Mouse (Mus musculus): ENCODE results near the gene Usp40.
"Not testable (repeated sequence)": the region's sequence is repeated elsewhere in the genome, so short reads cannot be mapped to it uniquely, and the experiment has no call there.

Gene Usp40

GRCm38 (mm10) chr1:88008211-88008697 is at the start of gene Usp40:
TSS of gene Usp40 (minus strand) at chr1:88008551.
- in situ Hi-C loops (cut with MboI), result no loop called here

DNA sequence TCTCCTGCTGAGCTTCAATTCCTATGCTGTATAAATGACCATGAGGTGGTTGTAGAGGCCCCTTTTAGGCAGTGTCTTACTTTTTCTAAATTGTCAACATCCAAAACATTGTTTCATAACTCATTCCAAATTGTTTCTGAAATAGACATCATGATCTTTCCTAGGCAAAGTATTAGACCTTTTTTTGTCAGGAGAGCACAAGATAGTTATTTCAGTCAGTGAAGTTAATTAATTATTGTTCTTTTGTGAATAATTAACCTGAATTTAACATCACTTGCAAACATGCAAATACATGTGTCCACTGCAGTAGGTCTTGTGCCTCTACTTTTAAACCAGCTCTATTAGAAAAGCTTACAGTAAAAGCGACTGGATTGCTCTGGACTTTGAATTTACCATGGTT is 46.7 kb upstream of the Usp40 start, which contains the start of gene Ugt1a10:
Gene Ugt1a10, plus strand, starts transcription at position 301 of the 400 bp plus-strand sequence.
- in situ Hi-C loops (cut with MboI), result no loop called here

- in situ Hi-C loops (cut with MboI), result not testable (repeated sequence)
Measured at GRCm38 (mm10) chr1:88047408-88047807, 39.1 kb upstream of the Usp40 start.

- in situ Hi-C loops (cut with MboI), result not testable (repeated sequence)
Measured at GRCm38 (mm10) chr1:88044832-88045437, 36.6 kb upstream of the Usp40 start.

DNA sequence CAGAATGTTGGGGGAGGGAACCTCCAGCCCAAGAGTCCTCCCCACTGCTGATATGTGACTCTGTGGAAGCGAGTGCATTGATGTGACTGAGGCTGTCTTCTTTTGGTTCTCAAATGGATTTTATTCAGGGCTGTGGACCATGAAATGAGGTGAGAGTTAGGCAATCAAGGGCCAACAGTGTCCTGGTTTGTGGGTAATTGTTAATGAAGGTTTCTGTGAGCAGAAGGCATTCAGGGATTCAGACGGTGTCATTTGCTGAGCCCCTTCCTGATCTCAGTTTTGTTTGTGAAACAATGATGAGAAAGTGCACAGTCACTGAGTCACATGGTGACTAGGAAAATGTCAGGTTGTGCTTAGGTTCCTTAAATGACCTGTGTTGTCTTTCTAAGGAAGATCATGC is 34.7 kb upstream of the Usp40 start:
- in situ Hi-C loops (cut with MboI), result not testable (repeated sequence)

GRCm38 (mm10) chr1:88025244-88025643 is 16.9 kb upstream of the Usp40 start:
- in situ Hi-C loops (cut with MboI), result not testable (repeated sequence)

GRCm38 (mm10) chr1:88015371-88015770 is 7.0 kb upstream of the Usp40 start:
- in situ Hi-C loops (cut with MboI), result no loop called here

DNA sequence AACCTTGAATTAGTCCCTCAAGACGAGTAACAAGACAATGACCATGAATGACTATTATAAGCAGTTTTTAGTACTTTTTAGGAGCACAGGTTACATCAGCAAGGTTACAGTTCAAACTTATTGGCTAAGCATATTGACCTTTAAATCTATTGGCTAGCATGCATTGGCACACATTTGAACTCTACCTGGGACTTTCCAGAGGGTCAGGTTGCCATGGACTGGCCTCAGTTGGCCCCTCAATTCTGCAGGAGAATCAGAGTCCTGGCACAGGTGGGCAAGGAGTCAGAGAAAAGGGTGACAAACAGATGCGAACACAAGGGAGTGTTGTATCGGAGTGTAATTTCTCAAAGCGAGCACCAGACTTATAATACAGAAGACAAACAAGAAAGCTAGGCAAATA is 6.3 kb upstream of the Usp40 start:
- in situ Hi-C loops (cut with MboI), result no loop called here

DNA sequence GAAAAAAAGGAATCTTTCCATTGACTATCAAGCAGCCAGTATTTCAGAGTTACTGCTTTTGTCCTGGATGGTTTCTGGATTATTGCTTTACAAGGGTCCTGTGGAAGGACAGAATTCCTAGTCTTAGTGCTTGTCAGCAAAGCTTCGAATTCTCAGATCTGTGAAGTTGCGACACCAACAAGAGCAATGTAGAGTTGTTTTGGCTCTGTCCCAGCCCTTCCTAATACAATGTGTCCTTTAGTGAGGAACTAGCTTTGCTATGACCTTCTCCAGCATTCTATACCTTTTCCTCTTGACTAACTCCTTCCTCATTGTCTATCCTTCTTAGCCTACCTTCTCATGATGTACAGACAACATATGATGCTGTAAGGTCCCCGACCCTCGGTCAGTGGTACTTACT is 5.8 kb upstream of the Usp40 start:
- in situ Hi-C loops (cut with MboI), result no loop called here

DNA sequence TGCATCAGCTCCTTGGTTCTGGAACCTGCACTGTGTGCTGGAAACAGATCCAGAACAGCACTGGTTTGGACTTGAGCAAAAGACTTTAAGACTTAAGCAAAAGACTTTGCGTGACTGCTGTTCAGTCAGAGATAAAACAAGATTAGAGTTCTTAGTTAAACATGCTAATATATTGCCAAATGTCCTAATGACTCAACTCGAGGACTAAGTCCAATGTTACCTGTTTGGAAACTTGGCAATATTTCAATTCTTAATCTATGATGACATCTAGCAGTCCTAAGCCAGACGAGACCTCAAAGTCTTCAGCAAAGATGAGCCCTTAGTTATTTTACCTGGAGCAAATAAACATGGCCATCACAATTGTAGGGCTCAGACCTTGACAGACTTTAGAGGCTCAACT is 5.4 kb upstream of the Usp40 start:
- in situ Hi-C loops (cut with MboI), result no loop called here

DNA sequence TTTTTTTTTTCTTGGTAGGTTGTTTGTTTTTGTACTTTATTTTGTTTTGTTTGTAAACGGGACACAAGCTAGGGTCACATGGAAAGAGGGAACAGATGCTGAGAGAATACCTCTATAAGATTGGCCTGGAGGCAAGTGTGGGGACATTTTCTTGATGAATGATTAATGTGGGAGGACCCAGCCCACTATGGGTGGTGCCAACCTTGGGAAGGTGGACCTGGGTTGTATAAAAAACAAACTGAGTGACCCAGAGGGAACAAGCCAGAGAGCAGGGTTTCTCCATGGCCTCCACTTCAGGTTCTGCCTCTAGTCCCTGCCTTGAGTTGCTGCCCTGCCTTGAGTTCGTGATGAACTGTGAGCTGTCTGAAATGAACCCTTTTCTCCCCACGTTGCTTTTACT is 1.2 kb upstream of the Usp40 start:
- in situ Hi-C loops (cut with MboI), result no loop called here

GRCm38 (mm10) chr1:88008735-88009134 is 384 bp upstream of the Usp40 start:
- in situ Hi-C loops (cut with MboI), result no loop called here

- in situ Hi-C loops (cut with MboI), result no loop called here
Measured at GRCm38 (mm10) chr1:88007692-88008210, 600 bp downstream of the Usp40 start.

DNA sequence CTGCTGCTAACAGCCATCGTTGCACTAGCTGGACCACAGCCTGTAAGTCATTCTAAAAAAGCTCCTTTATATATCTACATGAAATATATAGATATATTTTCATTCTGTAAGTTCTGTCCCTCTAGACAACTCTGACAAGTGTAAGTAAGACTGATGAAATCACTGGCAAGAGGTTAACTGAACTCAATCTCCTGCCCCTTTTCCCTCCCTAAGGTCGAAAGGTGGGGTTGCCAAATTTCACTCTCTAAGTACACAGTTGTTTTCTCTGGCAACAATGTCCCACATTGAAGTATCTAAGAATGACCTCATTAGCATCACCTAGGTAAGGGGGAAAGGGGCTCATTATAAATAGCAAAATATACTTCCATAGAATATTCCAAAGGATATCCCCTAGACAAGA is 15.6 kb downstream of the Usp40 start:
- in situ Hi-C loops (cut with MboI), result no loop called here

- in situ Hi-C loops (cut with MboI), result no loop called here
Measured at GRCm38 (mm10) chr1:87982291-87982690, 26.1 kb downstream of the Usp40 start.

DNA sequence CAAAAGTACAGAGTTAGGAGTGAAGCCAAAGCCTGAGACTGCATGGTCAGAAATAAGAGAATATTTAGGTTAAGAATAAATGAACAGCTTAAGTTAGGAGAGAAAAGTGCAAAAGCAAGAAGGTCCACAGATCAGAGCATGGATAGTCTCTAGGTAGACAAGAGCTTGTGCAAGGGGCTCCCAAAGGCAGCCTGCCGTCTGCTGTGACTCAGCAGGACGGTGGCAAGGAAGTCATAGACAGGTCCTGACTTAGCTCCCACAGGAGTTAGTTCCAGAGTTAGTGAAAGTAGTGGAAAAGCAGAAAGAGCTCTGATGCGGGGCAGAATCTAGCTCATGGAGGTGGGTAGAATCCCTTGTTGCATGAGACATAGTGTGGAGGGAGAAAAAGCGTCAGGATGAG is 38.0 kb downstream of the Usp40 start:
- in situ Hi-C loops (cut with MboI), result no loop called here

DNA sequence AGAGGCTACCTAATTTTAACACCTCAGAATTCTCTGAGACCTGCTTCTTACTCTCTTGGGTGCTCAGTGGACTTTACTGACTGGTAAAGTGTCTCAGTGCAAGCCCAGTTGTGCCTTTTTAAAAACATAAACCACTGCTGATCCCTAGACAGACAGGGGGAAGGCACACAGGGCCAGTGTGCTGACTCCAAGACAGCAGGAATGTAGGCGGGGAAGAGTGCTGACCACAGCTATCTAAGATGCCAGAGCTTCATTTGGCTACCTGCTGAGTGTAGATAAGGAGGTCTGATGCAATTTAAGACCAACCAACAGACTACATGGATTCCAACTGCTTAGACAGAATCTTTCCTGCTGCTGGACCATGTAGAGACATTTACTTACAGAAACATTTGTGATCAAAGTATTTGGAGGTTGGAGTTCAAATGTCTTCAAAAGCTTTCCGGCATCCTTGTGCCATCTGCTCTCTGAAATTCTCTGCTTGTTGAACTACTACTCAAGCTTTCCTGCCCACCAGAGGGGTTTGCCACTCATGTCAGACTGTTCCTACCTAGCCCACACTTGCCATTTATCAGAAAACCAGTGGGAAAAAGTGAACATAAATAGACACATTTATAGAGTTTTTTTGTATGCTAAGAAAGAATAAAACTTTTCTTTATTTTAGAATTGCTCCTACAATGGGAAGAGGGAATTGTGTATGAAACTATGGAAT is 46.7 kb downstream of the Usp40 start:
- in situ Hi-C loops (cut with MboI), result no loop called here

- in situ Hi-C loops (cut with MboI), result no loop called here
Measured at GRCm38 (mm10) chr1:87960752-87961151, 47.6 kb downstream of the Usp40 start.

GRCm38 (mm10) chr1:87959998-87960431 is 48.3 kb downstream of the Usp40 start:
- in situ Hi-C loops (cut with MboI), result no loop called here

- in situ Hi-C loops (cut with MboI), result no loop called here
Measured at GRCm38 (mm10) chr1:87959532-87959931, 48.8 kb downstream of the Usp40 start.

GRCm38 (mm10) chr1:87958931-87959330 is 49.4 kb downstream of the Usp40 start:
- in situ Hi-C loops (cut with MboI), result no loop called here

- in situ Hi-C loops (cut with MboI), result no loop called here
Measured at GRCm38 (mm10) chr1:87953073-87953472, 55.3 kb downstream of the Usp40 start.

- in situ Hi-C loops (cut with MboI), result no loop called here
Measured at GRCm38 (mm10) chr1:87951641-87952040, 56.7 kb downstream of the Usp40 start.

All from mature B cell (primary cell).